Mouse (Mus musculus): ENCODE measurements around the gene Lmntd1. TPM values are rescaled to one million over a fixed set of nuclear protein-coding genes. Genes with fewer than 3 reads are reported as not detected.

The Lmntd1 gene
- total RNA-seq, 1 experiment from 2014 or later: 0.39 TPM

GRCm38 (mm10) chr6:145433897-145434296 is 180.2 kb downstream of the Lmntd1 start:
- no peak for DNase-seq

GRCm38 (mm10) chr6:145432711-145433708 is 181.1 kb downstream of the Lmntd1 start:
- DNase-seq: no peak

DNA sequence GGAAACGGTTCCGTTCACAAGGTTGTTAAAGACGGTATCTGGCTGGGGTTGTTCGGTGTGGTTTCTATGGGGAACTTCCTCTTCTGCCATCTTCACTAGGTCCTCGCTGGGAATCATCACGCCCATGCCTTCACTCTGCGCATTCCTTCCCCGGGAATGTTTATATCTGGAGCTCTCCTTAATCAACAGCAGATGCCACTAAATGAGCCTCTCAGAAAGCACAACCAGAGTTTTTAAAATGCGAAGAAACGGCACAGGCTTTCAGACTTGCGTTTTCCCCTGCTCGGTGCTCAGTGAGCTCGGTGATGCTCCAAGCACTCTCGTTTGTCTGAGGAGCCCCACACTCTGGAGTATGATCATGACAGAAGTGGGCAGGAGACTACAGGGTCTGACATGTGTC is 182.4 kb downstream of the Lmntd1 start:
- DNase-seq: no peak

DNA sequence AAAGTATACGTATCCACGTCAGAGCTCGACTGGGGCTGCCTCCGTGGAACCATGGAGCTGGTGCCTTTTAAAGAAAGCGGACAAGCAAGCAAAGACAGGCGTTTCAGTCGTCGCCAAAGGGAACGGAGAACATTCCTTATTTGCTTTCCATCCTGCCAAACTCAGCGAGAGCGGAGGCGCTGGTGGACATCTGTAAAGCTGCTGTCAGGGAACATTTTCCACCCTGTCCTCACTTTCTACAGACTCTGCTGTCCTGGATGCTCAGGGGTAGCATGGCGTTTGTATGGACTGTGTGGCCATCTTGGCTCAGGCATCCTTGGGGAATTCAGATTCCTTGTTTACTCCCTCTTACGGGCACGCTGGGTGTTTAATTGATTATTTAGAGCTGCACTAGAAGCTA is 186.7 kb downstream of the Lmntd1 start:
- DNase-seq: no peak

DNA sequence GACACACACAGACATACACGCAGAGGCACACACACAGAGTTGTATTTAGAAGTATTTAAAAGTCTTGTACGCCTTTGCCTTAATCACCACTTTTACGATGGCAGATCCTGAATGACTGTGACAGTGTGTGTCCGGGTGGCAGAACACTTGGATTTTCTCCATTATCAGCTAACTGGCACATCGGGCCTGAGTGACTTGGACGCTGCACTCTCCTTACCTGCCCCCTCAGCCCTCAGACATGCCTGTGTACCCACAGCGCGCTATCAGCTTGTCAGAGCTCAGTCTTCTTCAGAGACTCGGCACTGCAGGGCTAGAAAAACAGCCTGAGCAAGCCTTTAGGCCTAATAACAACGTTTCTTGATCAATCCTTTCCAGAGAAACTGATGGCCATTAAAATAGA is 187.6 kb downstream of the Lmntd1 start:
- no peak for DNase-seq

GRCm38 (mm10) chr6:145424156-145424555 is 190.0 kb downstream of the Lmntd1 start:
- DNase-seq: no peak

- no peak for DNase-seq
Measured at GRCm38 (mm10) chr6:145423484-145423883, 190.6 kb downstream of the Lmntd1 start.

DNA sequence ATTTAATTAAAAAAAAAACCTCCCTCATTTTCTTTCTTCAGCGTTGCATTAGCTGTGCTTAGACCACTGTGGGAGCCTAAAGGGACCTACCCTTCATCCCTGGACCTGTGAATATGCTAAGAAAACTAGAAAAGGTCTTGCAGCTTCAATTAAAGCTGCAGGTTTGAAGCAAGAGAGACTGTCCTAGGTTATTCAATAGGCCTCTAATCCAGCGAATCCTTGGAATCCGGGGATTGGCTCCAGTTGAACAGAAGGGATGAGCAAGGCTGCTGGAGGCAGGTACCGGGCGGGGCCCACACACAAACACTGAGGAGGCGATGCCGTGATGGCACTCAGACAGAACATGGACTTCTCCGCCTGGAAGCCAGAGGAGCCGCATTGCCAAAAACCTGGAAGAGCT is 192.5 kb downstream of the Lmntd1 start:
- DNase-seq: no peak

- no peak for DNase-seq
Measured at GRCm38 (mm10) chr6:145420407-145420806, 193.7 kb downstream of the Lmntd1 start.

GRCm38 (mm10) chr6:145418856-145419255 is 195.3 kb downstream of the Lmntd1 start:
- no peak for DNase-seq

- no peak for DNase-seq
Measured at GRCm38 (mm10) chr6:145417720-145418440, 196.2 kb downstream of the Lmntd1 start.

DNA sequence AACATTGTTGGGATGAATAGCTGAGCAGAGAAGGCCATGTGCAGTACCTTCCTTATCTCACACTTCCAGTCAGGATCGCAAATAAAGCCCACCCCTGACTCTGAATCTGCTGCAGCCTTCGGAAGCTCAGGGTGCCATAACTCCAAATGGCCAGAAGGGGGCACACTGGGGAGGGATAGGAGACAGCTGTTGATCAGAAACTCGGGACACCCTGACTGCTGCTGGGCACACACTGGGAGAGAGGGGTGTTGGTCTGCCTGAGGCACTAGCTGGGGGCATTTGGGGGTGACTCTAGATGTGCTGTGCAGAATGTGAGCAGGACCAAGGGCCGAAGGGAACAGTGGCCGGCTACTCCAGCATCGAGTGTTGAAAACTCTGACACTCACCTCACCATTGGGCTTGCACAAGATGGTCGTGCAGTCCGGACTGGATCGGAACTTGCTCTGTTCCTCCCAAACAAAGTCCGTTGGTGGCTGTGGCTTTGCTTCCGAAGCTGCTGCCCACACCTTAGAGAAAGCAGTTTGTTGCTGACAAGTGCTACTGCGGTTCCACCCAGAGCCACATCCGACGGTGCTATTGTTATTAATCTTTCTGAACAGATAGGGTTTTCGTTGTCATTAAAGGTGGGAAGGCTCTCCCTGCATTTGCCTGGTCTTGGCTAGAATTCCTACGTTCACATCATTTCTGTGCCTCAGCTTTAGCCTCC is 197.0 kb downstream of the Lmntd1 start:
- peak; percentile 65 for DNase-seq

- DNase-seq: no peak
Measured at GRCm38 (mm10) chr6:145404369-145405051, 209.6 kb downstream of the Lmntd1 start.

GRCm38 (mm10) chr6:145401140-145401539 is 213.0 kb downstream of the Lmntd1 start:
- DNase-seq: no peak

DNA sequence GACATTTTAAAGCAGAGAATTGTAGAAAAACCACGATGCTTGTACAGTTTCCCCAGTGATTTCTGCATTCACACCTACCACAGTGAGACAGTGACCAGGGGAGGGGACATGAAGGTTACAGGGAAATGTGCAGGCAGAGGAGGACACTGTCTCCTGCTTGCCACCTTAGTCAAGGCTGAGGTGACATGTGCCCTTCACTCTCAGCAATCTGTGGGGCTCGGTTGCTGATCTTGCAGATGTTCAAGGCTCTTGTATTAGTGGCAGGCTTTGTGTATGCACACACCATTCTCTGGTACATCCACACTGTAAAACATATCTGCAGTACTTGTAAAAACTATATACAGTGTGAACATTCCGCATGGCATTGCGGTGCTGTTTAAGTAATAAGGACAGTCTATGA is 216.2 kb downstream of the Lmntd1 start:
- DNase-seq: no peak

- no peak for DNase-seq
Measured at GRCm38 (mm10) chr6:145396534-145396933, 217.6 kb downstream of the Lmntd1 start.

DNA sequence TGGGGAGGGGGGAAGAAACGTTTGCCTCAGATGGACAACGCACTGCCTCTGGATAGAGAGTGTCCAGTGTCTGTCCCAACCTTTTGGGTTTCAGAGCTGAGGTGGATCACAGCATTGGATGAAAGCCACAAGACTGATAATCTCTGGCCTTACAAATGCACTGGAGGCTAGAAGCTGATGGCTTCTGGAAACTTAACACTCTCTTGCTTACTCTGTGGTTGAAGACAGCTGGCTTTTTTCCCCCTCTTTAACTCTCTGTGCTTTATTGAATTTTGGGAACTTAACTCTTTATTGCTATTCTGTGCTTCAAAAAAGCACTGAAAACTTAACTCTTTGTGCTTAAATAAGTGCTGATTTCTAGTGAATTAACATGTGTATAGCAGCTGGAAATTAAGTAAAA is 223.7 kb downstream of the Lmntd1 start:
- DNase-seq: no peak

GRCm38 (mm10) chr6:145389904-145390303 is 224.2 kb downstream of the Lmntd1 start:
- DNase-seq: no peak

GRCm38 (mm10) chr6:145387378-145387777 is 226.7 kb downstream of the Lmntd1 start:
- no peak for DNase-seq

- DNase-seq: no peak
Measured at GRCm38 (mm10) chr6:145382586-145383380, 231.3 kb downstream of the Lmntd1 start.

- DNase-seq: no peak
Measured at GRCm38 (mm10) chr6:145380961-145381360, 233.2 kb downstream of the Lmntd1 start.

Measured in adrenal gland, postnatal 25 days (tissue).